Mouse (Mus musculus) neural tube, embryonic 12.5 days (tissue): Measurements from ENCODE around the gene Terf2. TPM values are rescaled to one million over a fixed set of nuclear protein-coding genes. Genes with fewer than 3 reads are reported as not detected.

ENCODE experiments used
- ATAC-seq: fragments of 200-750 bp; cut with Nextera tagmentation; 2 replicates; pipeline ENCODE4 v1.8.0; 2017; ENCODE audit warnings: low read depth, mild to moderate bottlenecking, moderate TSS enrichment, moderate library complexity; ENCODE audit not compliant: low FRiP score
- H3K27ac ChIP-seq: fragments of 300-500 bp; sonication (generic); 2 replicates; pipeline ENCODE4 v1.5.1; 2016
- H3K27me3 ChIP-seq: fragments of 300-500 bp; sonication (generic); replicated peaks from 2 replicates; pipeline ENCODE4 v1.6.1; 2016; ENCODE audit warnings: mild to moderate bottlenecking
- H3K36me3 ChIP-seq: fragments of 300-500 bp; sonication (generic); 2 replicates; pipeline ENCODE4 v1.6.1; 2016; ENCODE audit warnings: mild to moderate bottlenecking
- H3K4me1 ChIP-seq: fragments of 300-500 bp; sonication (generic); 2 replicates; pipeline ENCODE4 v1.6.1; 2016
- H3K4me2 ChIP-seq: fragments of 300-500 bp; sonication (generic); replicated peaks from 2 replicates; pipeline ENCODE4 v1.6.1; 2016; ENCODE audit warnings: mild to moderate bottlenecking
- H3K4me3 ChIP-seq: fragments of 300-500 bp; sonication (generic); 2 replicates; pipeline ENCODE4 v1.5.1; 2016
- H3K9ac ChIP-seq: fragments of 300-500 bp; sonication (generic); 2 replicates; pipeline ENCODE4 v1.6.1; 2016; ENCODE audit warnings: mild to moderate bottlenecking
- H3K9me3 ChIP-seq: fragments of 300-500 bp; sonication (generic); 2 replicates; pipeline ENCODE4 v1.6.1; 2016; ENCODE audit warnings: mild to moderate bottlenecking
- WGBS: fragments of 180-500 bp; shearing (Covaris S2); methylation state at CpG from one replicate; pipeline ENCODE4 v1.1.7; 2016; 5-methylcytosine and 5-hydroxymethylcytosine counted together
- polyA plus RNA-seq: library from polyadenylated mRNA; unstranded; fragments of >200 nt; fragmentation: Nextera tagmentation; extraction: Ambion mirVana; gene quantifications from 2 replicates; pipeline ENCODE4 v1.2.1, GENCODE M21; 2016

The Terf2 gene
- polyA plus RNA-seq, 1 experiment from 2014 or later: 21.3 TPM

DNA sequence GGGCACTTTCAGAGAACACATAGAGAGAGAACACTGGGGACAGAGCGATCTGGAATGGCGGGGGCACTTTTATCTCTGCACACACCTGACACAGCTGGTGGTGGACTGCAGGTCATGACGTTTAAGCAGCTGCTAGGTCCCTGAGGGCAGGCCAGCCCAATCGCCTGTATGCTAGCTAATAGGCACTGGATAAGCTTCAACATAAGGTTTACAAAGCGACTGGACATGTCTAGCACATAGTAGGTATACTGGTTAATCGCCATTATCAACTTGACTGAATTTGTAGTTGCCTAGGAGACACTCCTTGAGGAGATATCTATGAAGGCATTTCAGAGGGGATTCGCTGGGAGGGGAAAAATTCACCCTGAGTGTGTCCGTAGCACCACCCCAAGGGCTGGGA, 28.0 kb upstream of the Terf2 start:
- H3K4me1 ChIP-seq: peaks cover 6% of the 10 kb centered on the region; the same call in 1 of the 2 replicates
- WGBS: 77% methylated on average over 8 of the region's 8 CpGs
- no peaks in the 10 kb centered on the region for H3K36me3 ChIP-seq
- H3K27me3 ChIP-seq: no peaks in the 10 kb centered on the region
- no peaks in the 10 kb centered on the region for H3K9me3 ChIP-seq
- ATAC-seq: no peak
- no peak overlapping the region for H3K4me3 ChIP-seq
- H3K9ac ChIP-seq: no peak overlapping the region
- H3K27ac ChIP-seq: no peak overlapping the region
- no peak overlapping the region for H3K4me2 ChIP-seq

DNA sequence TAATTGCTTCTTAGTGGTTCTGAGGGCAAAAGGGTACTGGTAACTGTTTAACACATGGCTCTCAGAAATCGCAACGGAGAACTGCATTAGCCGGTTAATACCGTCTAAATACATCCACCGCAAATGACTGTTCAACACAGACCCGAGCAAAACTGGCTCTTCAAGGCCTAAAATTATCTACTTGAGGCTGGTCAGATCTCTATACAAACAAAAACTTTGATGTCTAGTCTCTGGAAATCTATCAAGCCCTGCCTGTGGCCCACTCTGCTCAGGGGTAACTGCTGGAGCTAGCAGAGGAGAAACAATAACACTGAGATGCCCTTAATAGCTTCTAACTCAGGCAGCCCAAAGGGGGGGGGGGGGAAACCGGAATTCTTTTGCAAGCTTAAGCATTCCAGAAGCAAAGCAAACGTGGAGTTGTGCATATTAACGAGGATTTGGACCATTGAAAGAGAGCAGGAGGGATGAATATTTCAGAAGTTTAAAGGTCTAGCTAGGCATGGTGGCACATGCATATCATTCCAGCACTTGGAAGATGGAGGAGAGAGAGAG, 26.8 kb upstream of the Terf2 start:
- Histone ChIP-seq H3K9ac (no peak overlapping the region), H3K9me3 (no peaks in the 10 kb centered on the region), H3K27me3 (no peaks in the 10 kb centered on the region), H3K36me3 (no peaks in the 10 kb centered on the region), H3K4me3 (no peak overlapping the region), H3K4me2 (no peak overlapping the region), H3K27ac (no peak overlapping the region), H3K4me1 (peaks cover 6% of the 10 kb centered on the region; the same call in 1 of the 2 replicates)
- 18% methylated on average over 9 of the region's 9 CpGs for WGBS
- ATAC-seq: no peak

DNA sequence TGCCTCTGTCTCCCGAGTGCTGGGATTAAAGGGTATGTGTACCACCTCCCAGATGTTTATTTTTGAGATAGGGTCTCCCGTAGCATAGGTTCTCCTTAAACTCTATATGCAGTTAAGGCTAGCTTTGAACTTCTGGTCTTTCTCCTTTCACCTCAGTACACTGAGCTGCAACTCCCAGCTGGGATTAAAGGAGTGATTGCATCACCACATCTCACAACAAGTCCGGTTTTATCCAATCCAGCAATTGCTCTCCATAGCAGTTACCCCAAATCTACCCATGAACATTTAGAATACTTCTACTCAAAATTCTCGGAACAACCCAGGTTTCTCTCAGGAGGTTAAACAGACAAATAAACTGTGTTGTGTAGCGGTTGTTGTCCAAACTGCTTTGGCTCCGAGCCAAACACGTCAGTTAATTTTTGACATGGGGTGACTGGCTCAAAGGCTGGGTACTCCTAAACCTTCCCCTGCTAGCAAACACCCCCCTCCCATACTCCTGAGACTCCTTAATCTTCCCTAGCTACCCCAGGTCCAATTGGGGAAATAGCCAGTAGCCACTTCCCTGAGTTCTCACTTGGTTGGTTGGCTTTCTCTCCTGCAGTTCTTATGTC, 25.4 kb upstream of the Terf2 start:
- 93% methylated on average over 7 of the region's 7 CpGs for WGBS
- H3K4me2 ChIP-seq: no peak overlapping the region
- no peak overlapping the region for H3K9ac ChIP-seq
- ATAC-seq: no peak
- H3K36me3 ChIP-seq: no peaks in the 10 kb centered on the region
- no peaks in the 10 kb centered on the region for H3K9me3 ChIP-seq
- no peak overlapping the region for H3K27ac ChIP-seq
- H3K4me1 ChIP-seq: peaks cover 6% of the 10 kb centered on the region; the same call in 1 of the 2 replicates
- H3K27me3 ChIP-seq: no peaks in the 10 kb centered on the region
- H3K4me3 ChIP-seq: no peak overlapping the region

DNA sequence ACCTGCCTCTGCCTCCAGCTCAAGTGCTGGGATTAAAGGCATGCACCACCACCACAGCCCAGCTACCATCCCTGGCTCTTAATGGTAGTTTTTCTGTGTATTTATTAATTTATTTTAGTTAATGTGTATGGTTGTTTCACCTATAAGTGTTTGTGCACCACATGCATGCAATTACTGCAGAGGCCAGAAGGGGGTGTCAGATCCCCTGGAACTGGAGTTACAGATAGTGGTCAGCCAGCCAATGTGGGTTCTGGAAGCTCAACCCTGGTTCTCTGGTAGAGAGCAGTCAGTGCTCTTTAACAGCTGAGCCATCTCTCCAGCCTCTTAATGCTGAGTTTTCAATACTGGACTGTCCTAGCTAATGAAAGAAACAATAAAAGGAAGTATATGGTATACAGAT, 24.5 kb upstream of the Terf2 start:
- Histone ChIP-seq H3K9ac (no peak overlapping the region), H3K36me3 (no peaks in the 10 kb centered on the region), H3K9me3 (no peaks in the 10 kb centered on the region), H3K4me2 (no peak overlapping the region), H3K27ac (no peak overlapping the region), H3K4me1 (peaks cover 6% of the 10 kb centered on the region; the same call in 1 of the 2 replicates), H3K27me3 (no peaks in the 10 kb centered on the region), H3K4me3 (no peak overlapping the region)
- ATAC-seq: no peak

DNA sequence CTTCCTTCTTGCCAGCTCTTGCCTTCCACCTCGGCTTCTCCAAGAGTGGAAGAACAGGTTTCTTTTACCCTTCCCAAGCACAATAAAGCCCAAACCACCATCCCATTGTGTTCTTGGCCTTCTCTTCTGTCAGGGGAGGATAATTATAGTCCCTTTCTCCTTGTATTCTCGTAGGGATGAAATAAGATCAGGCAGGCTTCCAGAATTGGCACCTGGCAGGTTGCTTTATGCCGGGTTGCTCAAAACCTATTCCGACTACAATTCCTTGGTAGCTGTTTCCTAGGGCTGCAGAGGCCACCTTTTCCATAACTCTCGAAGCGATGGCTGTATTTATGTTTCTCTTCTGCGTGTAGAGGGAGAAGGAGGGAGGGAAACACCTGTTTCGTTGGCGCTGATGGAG, 23.1 kb upstream of the Terf2 start:
- H3K4me1 ChIP-seq: peaks cover 6% of the 10 kb centered on the region; the same call in 1 of the 2 replicates
- H3K27me3 ChIP-seq: no peaks in the 10 kb centered on the region
- no peaks in the 10 kb centered on the region for H3K36me3 ChIP-seq
- no peak overlapping the region for H3K27ac ChIP-seq
- H3K4me3 ChIP-seq: no peak overlapping the region
- no peak overlapping the region for H3K9ac ChIP-seq
- no peaks in the 10 kb centered on the region for H3K9me3 ChIP-seq
- WGBS: 69% methylated on average over 9 of the region's 9 CpGs
- no peak for ATAC-seq
- no peak overlapping the region for H3K4me2 ChIP-seq

DNA sequence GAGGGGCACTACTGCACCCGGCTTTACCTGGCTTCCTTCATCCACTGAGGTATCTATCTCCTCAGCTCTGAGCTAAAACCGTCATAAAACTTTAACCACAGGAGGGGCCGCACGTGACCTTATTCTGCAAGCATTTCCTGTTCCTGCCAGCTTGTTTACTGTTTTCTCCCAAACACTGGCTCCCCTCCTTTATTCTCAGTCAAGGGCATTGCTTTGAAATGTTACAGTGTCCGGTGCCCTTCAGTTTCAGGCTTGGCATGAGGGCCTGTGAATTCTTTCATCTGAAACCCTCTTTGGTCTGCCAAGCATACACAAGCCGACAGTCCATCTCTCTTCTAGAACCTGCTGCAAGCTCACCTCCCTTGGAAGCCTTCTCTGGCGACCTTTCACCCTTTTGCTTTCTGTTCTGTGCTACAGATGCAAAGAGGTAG, 22.5 kb upstream of the Terf2 start:
- no peak overlapping the region for H3K4me3 ChIP-seq

DNA sequence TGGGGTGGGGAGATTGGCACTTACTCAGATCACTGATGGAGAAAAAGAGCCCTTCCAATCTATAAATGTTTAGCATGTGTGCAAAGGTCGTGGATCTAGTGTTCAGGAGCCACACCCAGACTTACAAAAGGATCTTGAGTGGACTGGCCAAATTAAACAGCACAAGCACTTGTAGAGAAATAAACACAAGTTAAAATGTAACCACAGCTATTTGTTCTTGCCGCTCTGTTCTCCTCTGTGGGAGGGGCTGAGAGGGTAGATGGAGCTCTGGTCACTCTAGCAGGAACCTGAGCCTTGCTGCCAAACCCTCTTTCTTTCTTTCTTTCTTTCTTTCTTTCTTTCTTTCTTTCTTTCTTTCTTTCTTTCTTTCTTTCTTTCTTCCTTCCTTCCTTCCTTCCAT, 20.7 kb upstream of the Terf2 start:
- H3K36me3 ChIP-seq: no peaks in the 10 kb centered on the region
- H3K9me3 ChIP-seq: no peaks in the 10 kb centered on the region
- ATAC-seq: no peak
- H3K9ac ChIP-seq: no peak overlapping the region
- no peak overlapping the region for H3K27ac ChIP-seq
- no peak overlapping the region for H3K4me3 ChIP-seq
- H3K4me1 ChIP-seq: no peaks in the 10 kb centered on the region
- no peak overlapping the region for H3K4me2 ChIP-seq
- H3K27me3 ChIP-seq: no peaks in the 10 kb centered on the region
- WGBS: 23% methylated on average over 2 of the region's 2 CpGs

More for the DNA sequence above, 22.5 kb upstream of the Terf2 start:
- Histone ChIP-seq H3K36me3 (no peaks in the 10 kb centered on the region), H3K9me3 (no peaks in the 10 kb centered on the region), H3K27ac (no peak overlapping the region), H3K9ac (no peak overlapping the region), H3K27me3 (no peaks in the 10 kb centered on the region), H3K4me2 (no peak overlapping the region), H3K4me1 (peaks cover 6% of the 10 kb centered on the region; the same call in 1 of the 2 replicates)
- no peak for ATAC-seq
- 63% methylated on average over 7 of the region's 7 CpGs for WGBS

DNA sequence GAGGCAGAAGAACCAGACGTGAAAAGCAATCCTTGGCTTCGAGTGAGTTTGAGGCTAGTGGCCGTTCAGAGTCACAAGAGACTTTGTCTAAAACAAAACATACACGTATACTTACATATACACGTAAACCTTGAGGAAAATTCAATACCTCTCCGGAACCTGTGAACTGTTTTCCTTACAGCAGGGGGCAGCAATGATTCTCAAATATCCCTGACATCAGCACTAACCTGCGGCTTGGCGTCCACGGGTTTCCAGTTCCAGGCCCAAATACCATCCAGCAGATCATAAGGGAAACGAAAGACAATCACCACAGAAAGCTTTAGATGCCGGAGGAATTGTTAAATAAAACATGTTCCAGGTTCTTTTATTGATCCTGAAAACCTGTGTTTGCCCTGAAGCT, 19.7 kb upstream of the Terf2 start:
- Histone ChIP-seq H3K4me3 (no peak overlapping the region), H3K27me3 (no peaks in the 10 kb centered on the region), H3K9ac (no peak overlapping the region), H3K36me3 (no peaks in the 10 kb centered on the region), H3K4me2 (no peak overlapping the region), H3K4me1 (no peaks in the 10 kb centered on the region), H3K27ac (no peak overlapping the region), H3K9me3 (no peaks in the 10 kb centered on the region)
- WGBS: 18% methylated on average over 11 of the region's 11 CpGs
- ATAC-seq: no peak

DNA sequence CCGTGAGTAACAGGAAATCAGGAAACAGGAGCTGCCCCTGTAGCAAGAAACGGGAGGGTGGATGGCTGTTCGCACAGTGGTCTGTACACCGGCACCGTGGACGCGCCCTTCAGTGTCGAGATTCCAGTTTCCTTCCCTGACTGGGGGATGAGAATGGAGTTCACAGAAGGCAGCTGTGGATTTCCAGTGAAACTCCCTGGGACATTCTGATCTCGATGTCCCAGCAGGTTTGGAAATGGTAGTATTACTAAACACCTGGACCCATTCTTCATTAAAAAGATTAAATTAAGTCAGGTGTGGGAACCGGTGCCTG, 18.6 kb upstream of the Terf2 start:
- no peak overlapping the region for H3K4me2 ChIP-seq
- 86% methylated on average over 10 of the region's 10 CpGs for WGBS
- no peaks in the 10 kb centered on the region for H3K27me3 ChIP-seq
- no peak overlapping the region for H3K4me3 ChIP-seq
- no peak overlapping the region for H3K9ac ChIP-seq
- H3K36me3 ChIP-seq: no peaks in the 10 kb centered on the region
- no peaks in the 10 kb centered on the region for H3K4me1 ChIP-seq
- no peak overlapping the region for H3K27ac ChIP-seq
- H3K9me3 ChIP-seq: no peaks in the 10 kb centered on the region
- ATAC-seq: no peak

DNA sequence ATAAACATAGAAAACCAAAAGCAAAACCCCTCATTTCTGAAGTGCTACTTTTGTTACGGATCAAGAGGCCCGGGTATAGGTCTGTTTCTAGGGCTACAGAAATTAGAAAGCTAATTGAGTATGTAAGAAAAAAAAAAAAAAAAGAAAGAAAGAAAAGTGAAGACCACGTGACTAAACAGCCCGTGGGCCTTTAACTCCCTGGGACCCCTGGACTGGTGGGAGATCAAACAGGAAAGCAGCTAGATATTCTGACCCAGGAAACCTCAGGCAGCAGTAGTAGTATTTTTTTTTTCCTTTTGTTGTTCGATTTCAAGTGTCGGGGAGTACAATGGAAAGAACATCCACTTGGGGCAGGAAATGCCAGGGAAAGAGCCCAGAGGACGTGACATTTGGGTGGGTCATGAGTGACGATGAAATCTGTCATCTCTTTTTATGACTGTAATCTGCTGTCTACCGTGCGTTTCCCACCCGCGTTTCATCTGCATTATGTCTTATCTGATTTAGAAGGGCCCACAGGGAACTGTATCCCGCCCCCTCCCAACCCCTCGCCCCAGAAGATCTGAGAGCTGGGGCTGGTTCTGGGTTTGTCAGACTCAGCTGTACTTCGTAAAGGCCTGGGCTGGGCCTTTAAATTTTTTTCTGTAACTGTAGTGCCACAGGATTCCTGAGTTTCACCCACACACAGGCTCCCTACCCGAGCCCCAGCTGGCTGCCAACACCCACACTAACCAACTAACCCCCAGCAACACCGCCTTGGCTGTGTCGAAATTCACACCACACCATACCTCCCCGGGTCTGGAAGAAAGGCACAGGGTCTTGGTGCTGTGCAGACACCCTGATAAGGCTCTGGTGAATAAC, 18.0 kb upstream of the Terf2 start:
- no peaks in the 10 kb centered on the region for H3K27me3 ChIP-seq
- no peak overlapping the region for H3K27ac ChIP-seq
- no peaks in the 10 kb centered on the region for H3K36me3 ChIP-seq
- H3K4me1 ChIP-seq: no peaks in the 10 kb centered on the region
- 63% methylated on average over 19 of the region's 19 CpGs for WGBS
- H3K9ac ChIP-seq: no peak overlapping the region
- ATAC-seq: no peak
- no peaks in the 10 kb centered on the region for H3K9me3 ChIP-seq
- no peak overlapping the region for H3K4me3 ChIP-seq
- H3K4me2 ChIP-seq: no peak overlapping the region

DNA sequence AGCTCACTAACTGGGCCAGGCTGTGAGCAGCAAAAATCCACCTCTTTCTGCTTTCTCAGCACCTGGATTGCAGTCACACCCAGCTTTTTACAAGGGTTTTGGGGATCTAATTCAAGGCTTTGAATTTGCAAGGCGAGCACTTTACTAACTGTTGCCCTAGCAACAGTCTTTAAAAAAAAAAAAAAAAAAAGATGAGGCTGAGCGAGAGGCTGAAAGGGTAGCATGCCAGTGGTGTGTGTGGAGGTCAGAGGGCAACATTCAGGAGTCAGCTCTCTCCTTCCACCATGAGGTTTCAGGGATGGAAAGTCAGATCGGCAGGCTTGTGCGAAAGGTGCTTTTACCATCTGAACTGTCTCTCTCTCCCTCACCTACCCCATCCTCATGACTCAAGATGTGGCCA, 16.9 kb upstream of the Terf2 start:
- no peak for ATAC-seq
- Histone ChIP-seq H3K27ac (no peak overlapping the region), H3K4me3 (no peak overlapping the region)

DNA sequence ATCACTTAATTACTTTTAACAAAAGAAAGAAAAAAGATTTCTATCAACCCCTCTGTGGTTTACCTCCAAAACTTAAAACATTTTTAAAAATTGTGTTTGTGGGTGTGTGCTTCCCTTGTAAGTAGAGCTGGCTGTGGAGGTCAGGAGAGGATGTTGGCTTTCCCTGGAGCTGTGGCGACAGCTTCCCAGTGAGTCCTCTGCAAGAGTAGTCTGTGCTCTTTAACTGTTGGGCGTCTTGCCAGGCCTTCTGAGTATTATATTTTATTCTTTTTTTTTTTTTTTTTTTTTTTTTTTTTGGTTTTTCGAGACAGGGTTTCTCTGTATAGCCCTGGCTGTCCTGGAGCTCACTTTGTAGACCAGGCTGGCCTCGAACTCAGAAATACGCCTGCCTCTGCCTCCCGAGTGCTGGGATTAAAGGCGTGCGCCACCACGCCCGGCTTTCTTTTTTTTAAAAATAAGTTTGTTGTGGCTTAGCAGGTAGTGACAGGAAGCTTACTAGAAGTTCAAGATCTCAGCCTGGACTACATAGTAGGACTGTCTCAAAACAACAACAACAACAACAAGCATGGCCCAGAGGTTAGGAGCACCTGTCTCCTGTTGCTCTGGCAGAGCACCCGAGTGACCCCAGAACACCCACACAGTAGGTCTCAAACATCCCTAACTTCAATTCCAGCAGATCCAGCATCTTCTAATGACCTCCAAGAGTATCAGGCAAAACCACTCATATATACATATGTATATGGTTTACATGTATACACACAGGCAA, 15.2 kb upstream of the Terf2 start:
- 90% methylated on average over 10 of the region's 11 CpGs for WGBS
- Histone ChIP-seq H3K36me3 (no peaks in the 10 kb centered on the region), H3K9me3 (no peaks in the 10 kb centered on the region), H3K4me3 (no peak overlapping the region), H3K9ac (no peak overlapping the region), H3K27me3 (no peaks in the 10 kb centered on the region), H3K27ac (no peak overlapping the region), H3K4me2 (no peak overlapping the region), H3K4me1 (no peaks in the 10 kb centered on the region)
- ATAC-seq: no peak

More for the DNA sequence above, 16.9 kb upstream of the Terf2 start:
- H3K4me1 ChIP-seq: no peaks in the 10 kb centered on the region
- no peak overlapping the region for H3K4me2 ChIP-seq
- no peaks in the 10 kb centered on the region for H3K27me3 ChIP-seq
- no peaks in the 10 kb centered on the region for H3K9me3 ChIP-seq
- 50% methylated on average over 4 of the region's 4 CpGs for WGBS
- no peak overlapping the region for H3K9ac ChIP-seq
- H3K36me3 ChIP-seq: no peaks in the 10 kb centered on the region
